Mouse (Mus musculus): ENCODE data around the gene Ddx54. TPM values are rescaled to one million over a fixed set of nuclear protein-coding genes. Genes with fewer than 3 reads are reported as not detected.

Ddx54 gene
- polyA plus RNA-seq, 1 experiment = 80.8 TPM

DNA sequence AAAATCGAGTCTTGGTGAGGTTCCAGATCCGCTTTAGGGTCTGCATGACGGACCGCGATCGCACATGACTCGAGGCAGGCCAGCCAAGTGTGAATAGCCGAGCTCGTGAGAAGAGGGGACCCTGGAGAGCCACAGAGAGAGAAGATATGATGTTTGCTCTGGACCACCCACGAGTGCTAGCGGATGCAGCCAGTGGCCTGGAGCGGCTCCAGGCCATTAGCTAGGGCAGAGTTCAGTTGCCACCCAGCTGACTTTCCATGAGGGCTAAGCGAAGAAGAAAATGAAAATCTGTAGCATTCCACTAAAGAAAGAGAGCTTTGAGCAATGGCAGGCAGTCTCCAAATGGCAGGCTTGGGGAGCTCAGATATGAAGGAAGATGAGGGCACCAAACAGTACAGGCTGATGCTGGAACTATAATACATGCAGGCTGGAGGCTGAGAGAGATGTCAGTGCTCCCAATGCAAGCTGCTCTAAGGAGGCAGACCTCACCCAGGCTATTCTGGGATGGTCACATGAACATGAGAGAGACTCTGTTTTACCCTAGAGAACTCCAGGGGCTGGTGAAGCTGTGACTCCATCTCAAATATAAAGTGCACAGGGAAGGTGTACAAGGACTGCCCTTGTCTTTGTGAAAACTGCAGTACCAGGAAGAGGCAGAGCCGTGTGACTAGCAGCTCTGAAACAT is 41.3 kb upstream of the Ddx54 start:
- no peak for DNase-seq (ENCODE audit: low read depth in 1 of 2, low spot score in 2 of 2)
- Histone ChIP-seq H3K4me1 (ENCODE audit: control insufficient read depth, insufficient read depth, insufficient read length) (peaks cover 3% of the 10 kb centered on the region; the same call in 1 of the 2 replicates), H3K27me3 (ENCODE audit: control insufficient read depth, insufficient read depth, low read length) (no peaks in the 10 kb centered on the region), H3K27ac (ENCODE audit: insufficient read depth, low read length) (no peak overlapping the region), H3K36me3 (ENCODE audit: control insufficient read depth, insufficient read depth, low read length) (no peaks in the 10 kb centered on the region), H3K4me3 (ENCODE audit: extremely low read depth, insufficient read depth, insufficient read length) (no peak overlapping the region)
- no peak for TF ChIP-seq POLR2A (IDR thresholded peaks at IDR 0.05; ENCODE audit: low read depth, low read length)
- TF ChIP-seq CTCF (IDR thresholded peaks at IDR 0.05; ENCODE audit: extremely low read depth, insufficient read depth, insufficient read length, insufficient replicate concordance) = no peak
- WGBS = 88% methylated on average over 14 of the region's 14 CpGs

DNA sequence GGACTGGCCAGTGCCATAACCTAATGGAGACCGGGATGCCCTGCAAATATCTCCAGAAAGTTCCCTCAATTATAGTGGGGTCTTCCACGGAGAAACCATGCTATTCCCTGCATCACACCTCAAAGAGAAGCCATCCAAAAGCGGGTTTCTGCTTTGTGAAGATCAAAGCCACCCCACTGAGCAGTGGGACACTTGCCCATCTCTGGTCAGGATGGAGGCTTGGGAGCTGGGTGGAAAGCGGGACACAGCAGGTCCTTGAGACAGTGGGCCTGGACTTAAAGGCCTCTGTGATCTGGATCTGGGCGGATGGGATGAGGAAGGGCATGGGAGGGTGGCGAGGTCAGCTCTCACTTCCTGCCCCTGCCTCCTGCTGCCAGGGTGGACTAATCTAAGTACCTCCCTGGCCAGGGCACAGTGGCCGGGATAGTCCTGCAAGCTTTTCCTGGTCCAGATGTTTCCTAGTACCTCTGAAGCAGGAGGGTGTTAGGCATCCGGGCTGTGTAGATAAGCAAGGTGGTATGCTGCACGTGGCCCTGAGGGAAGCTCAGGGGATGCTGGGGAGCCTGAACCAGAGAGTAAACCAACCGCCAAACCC is 38.0 kb upstream of the Ddx54 start:
- Histone ChIP-seq H3K4me3 (ENCODE audit: extremely low read depth, insufficient read depth, insufficient read length) (no peak overlapping the region), H3K27ac (ENCODE audit: insufficient read depth, low read length) (no peak overlapping the region), H3K27me3 (ENCODE audit: control insufficient read depth, insufficient read depth, low read length) (no peaks in the 10 kb centered on the region), H3K36me3 (ENCODE audit: control insufficient read depth, insufficient read depth, low read length) (no peaks in the 10 kb centered on the region), H3K4me1 (ENCODE audit: control insufficient read depth, insufficient read depth, insufficient read length) (peaks cover 24% of the 10 kb centered on the region; the same call in 1 of the 2 replicates)
- TF ChIP-seq POLR2A (IDR thresholded peaks at IDR 0.05; ENCODE audit: low read depth, low read length) (no peak), CTCF (IDR thresholded peaks at IDR 0.05; ENCODE audit: extremely low read depth, insufficient read depth, insufficient read length, insufficient replicate concordance) (no peak)
- WGBS = 90% methylated on average over 10 of the region's 10 CpGs
- no peak for DNase-seq (ENCODE audit: low read depth in 1 of 2, low spot score in 2 of 2)

DNA sequence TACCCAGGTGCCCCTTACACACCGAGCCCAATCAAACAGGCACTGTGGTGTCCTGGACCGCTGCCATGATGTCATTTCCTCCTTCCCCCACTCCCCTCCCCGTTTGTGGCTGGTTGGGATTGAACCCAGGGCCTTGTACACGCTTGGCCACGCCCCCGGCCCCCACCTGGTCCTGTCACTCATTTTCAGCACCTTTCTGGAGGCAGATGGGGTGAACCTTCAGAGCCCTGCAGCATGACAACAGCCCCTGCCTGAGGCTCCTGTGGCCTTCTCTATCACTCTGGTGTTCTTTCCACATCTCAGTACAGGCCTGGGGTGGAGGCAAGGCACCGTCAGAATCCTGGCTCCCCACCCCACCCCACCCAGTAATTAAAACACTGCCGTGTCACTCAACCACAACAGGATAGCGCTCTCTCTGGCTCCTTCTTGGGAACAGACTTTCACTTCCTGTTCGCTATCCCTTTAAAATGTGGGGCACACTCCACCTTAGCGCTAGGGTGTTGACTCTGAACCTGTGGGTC is 35.7 kb upstream of the Ddx54 start:
- peaks cover 2% of the 10 kb centered on the region; the same call in 1 of the 2 replicates for H3K36me3 ChIP-seq (ENCODE audit: control insufficient read depth, insufficient read depth, low read length)
- 29% methylated on average over 11 of the region's 11 CpGs for WGBS
- DNase-seq (ENCODE audit: low read depth in 1 of 2, low spot score in 2 of 2) = no peak
- H3K4me1 ChIP-seq (ENCODE audit: control insufficient read depth, insufficient read depth, insufficient read length) = peaks cover 28% of the 10 kb centered on the region; the same call in 1 of the 2 replicates
- no peak overlapping the region for H3K4me3 ChIP-seq (ENCODE audit: extremely low read depth, insufficient read depth, insufficient read length)
- H3K27ac ChIP-seq (ENCODE audit: insufficient read depth, low read length) = no peak overlapping the region
- TF ChIP-seq POLR2A (IDR thresholded peaks at IDR 0.05; ENCODE audit: low read depth, low read length) (no peak), CTCF (IDR thresholded peaks at IDR 0.05; ENCODE audit: extremely low read depth, insufficient read depth, insufficient read length, insufficient replicate concordance) (no peak)
- H3K27me3 ChIP-seq (ENCODE audit: control insufficient read depth, insufficient read depth, low read length) = no peaks in the 10 kb centered on the region

DNA sequence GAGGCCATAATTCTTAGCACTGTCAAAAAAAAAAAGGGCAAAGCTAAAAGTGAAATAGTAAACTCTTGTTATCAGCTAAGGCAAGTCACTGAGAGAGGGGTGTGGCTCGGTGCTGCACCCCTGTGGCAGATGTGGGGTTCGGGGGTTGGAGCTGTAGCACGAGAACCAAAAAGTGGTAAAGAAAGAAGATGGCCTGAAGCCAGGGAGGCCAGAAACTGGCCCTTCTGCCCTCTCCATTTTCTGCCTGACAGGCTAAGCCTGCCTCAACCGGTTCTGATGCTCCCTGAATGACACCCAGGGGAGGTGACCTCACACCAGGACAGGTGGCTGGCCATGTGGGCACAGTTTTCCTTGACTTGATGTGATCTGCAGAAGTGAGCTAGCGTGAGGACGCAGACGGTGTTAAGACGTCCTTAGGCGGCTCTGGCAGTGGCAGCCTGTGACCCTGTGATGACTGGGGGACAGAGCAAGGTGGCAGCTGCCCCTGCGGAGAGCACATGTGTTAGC is 34.6 kb upstream of the Ddx54 start:
- Histone ChIP-seq H3K27ac (ENCODE audit: insufficient read depth, low read length) (peak overlapping the region; percentile 89), H3K27me3 (ENCODE audit: control insufficient read depth, insufficient read depth, low read length) (no peaks in the 10 kb centered on the region), H3K36me3 (ENCODE audit: control insufficient read depth, insufficient read depth, low read length) (peaks cover 5% of the 10 kb centered on the region; the same call in 1 of the 2 replicates), H3K4me3 (ENCODE audit: extremely low read depth, insufficient read depth, insufficient read length) (no peak overlapping the region), H3K4me1 (ENCODE audit: control insufficient read depth, insufficient read depth, insufficient read length) (peaks cover 28% of the 10 kb centered on the region; the same call in 1 of the 2 replicates)
- WGBS = 31% methylated on average over 10 of the region's 10 CpGs
- TF ChIP-seq CTCF (IDR thresholded peaks at IDR 0.05; ENCODE audit: extremely low read depth, insufficient read depth, insufficient read length, insufficient replicate concordance) (peak; percentile 26; the same call in 1 of the 2 replicates), POLR2A (IDR thresholded peaks at IDR 0.05; ENCODE audit: low read depth, low read length) (no peak)
- DNase-seq (ENCODE audit: low read depth in 1 of 2, low spot score in 2 of 2) = peak in 1 of 2 experiments; percentile 36

DNA sequence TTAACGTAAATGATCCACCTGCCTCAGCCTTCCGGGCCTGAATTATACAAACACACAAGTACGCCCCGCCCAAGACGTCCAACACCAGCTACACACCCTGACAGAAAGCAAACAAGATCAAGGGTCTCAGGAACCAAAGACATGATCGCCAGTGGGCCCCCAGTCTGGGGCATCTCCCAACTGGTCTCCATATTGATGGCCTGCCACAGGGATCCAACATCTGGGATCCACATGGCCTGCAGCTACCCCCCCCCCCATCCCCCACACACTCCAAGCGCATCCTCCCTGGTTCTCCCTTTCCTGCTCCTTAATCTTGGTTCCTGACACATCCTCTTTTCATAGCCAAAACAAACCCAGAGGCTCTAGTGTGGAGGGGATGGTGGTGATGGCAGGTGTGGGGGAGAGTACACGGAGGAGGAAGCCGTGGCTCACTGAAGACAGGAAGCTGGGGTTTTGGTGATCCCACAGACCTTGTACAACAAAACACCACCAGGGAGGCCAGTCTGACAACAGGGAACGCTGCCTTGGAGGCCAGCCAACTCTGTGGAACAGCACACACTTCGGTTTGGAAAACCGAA is 33.9 kb upstream of the Ddx54 start:
- no peak overlapping the region; the same call in 1 of the 2 replicates for H3K4me3 ChIP-seq (ENCODE audit: extremely low read depth, insufficient read depth, insufficient read length)
- peak; percentile 53 to 68 for DNase-seq (ENCODE audit: low read depth in 1 of 2, low spot score in 2 of 2)
- no peak for TF ChIP-seq CTCF (IDR thresholded peaks at IDR 0.05; ENCODE audit: extremely low read depth, insufficient read depth, insufficient read length, insufficient replicate concordance)

GRCm38 (mm10) chr5:120579211-120579897 is 33.2 kb upstream of the Ddx54 start:
- TF ChIP-seq POLR2A (IDR thresholded peaks at IDR 0.05; ENCODE audit: low read depth, low read length) (no peak), CTCF (IDR thresholded peaks at IDR 0.05; ENCODE audit: extremely low read depth, insufficient read depth, insufficient read length, insufficient replicate concordance) (no peak)
- H3K4me1 ChIP-seq (ENCODE audit: control insufficient read depth, insufficient read depth, insufficient read length) = peaks cover 28% of the 10 kb centered on the region; the same call in 1 of the 2 replicates
- peak overlapping the region; percentile 72 for H3K27ac ChIP-seq (ENCODE audit: insufficient read depth, low read length)
- H3K36me3 ChIP-seq (ENCODE audit: control insufficient read depth, insufficient read depth, low read length) = peaks cover 8% of the 10 kb centered on the region
- H3K27me3 ChIP-seq (ENCODE audit: control insufficient read depth, insufficient read depth, low read length) = no peaks in the 10 kb centered on the region
- H3K4me3 ChIP-seq (ENCODE audit: extremely low read depth, insufficient read depth, insufficient read length) = peak overlapping the region; percentile 39; the same call in 1 of the 2 replicates
- peak in 1 of 2 experiments; percentile 34 for DNase-seq (ENCODE audit: low read depth in 1 of 2, low spot score in 2 of 2)
- 14% methylated on average over 26 of the region's 26 CpGs for WGBS

More for the DNA sequence above, 33.9 kb upstream of the Ddx54 start:
- Histone ChIP-seq H3K27me3 (ENCODE audit: control insufficient read depth, insufficient read depth, low read length) (no peaks in the 10 kb centered on the region), H3K36me3 (ENCODE audit: control insufficient read depth, insufficient read depth, low read length) (peaks cover 5% of the 10 kb centered on the region; the same call in 1 of the 2 replicates), H3K27ac (ENCODE audit: insufficient read depth, low read length) (peak overlapping the region; percentile 89), H3K4me1 (ENCODE audit: control insufficient read depth, insufficient read depth, insufficient read length) (peaks cover 28% of the 10 kb centered on the region; the same call in 1 of the 2 replicates)
- WGBS = 3% methylated on average over 12 of the region's 12 CpGs
